Mouse (Mus musculus) liver, embryonic 12.5 days (tissue): ENCODE data around the gene Xpo5. TPM values are rescaled to one million over a fixed set of nuclear protein-coding genes. Genes with fewer than 3 reads are reported as not detected.

Experiments
- ATAC-seq: fragments of 200-750 bp; cut with Nextera tagmentation; 2 replicates; pipeline ENCODE4 v1.8.0; 2017; ENCODE audit warnings: moderate number of reproducible peaks, mild to moderate bottlenecking, moderate library complexity
- H3K27ac ChIP-seq: fragments of 300-500 bp; sonication (generic); 2 replicates; pipeline ENCODE4 v1.5.1; 2016; ENCODE audit warnings: mild to moderate bottlenecking
- H3K27me3 ChIP-seq: fragments of 300-500 bp; sonication (generic); replicated peaks from 2 replicates; pipeline ENCODE4 v1.6.1; 2016; ENCODE audit warnings: mild to moderate bottlenecking, moderate library complexity
- H3K36me3 ChIP-seq: fragments of 300-500 bp; sonication (generic); 2 replicates; pipeline ENCODE4 v1.6.1; 2016; ENCODE audit warnings: mild to moderate bottlenecking, moderate library complexity
- H3K4me1 ChIP-seq: fragments of 300-500 bp; sonication (generic); 2 replicates; pipeline ENCODE4 v1.6.1; 2016
- H3K4me2 ChIP-seq: fragments of 300-500 bp; sonication (generic); 2 replicates; pipeline ENCODE4 v1.6.1; 2016; ENCODE audit warnings: mild to moderate bottlenecking, moderate library complexity
- H3K4me3 ChIP-seq: fragments of 300-500 bp; sonication (generic); 2 replicates; pipeline ENCODE4 v1.5.1; 2016; ENCODE audit warnings: mild to moderate bottlenecking, moderate library complexity
- H3K9ac ChIP-seq: fragments of 300-500 bp; sonication (generic); 2 replicates; pipeline ENCODE4 v1.6.1; 2016; ENCODE audit warnings: mild to moderate bottlenecking, moderate library complexity
- H3K9me3 ChIP-seq: fragments of 300-500 bp; sonication (generic); replicated peaks from 2 replicates; pipeline ENCODE4 v1.6.1; 2016; ENCODE audit warnings: mild to moderate bottlenecking, moderate library complexity
- WGBS: fragments of 180-500 bp; shearing (Covaris S2); methylation state at CpG from one replicate; pipeline ENCODE4 v1.1.7; 2016; ENCODE audit not compliant: insufficient replicate concordance; 5-methylcytosine and 5-hydroxymethylcytosine counted together
- polyA plus RNA-seq: library from polyadenylated mRNA; unstranded; fragments of >200 nt; fragmentation: Nextera tagmentation; extraction: Ambion mirVana; gene quantifications from 2 replicates; pipeline ENCODE4 v1.2.1, GENCODE M21; 2016

Xpo5 gene
- polyA plus RNA-seq, 1 experiment from 2014 or later, result 34.9 TPM

DNA sequence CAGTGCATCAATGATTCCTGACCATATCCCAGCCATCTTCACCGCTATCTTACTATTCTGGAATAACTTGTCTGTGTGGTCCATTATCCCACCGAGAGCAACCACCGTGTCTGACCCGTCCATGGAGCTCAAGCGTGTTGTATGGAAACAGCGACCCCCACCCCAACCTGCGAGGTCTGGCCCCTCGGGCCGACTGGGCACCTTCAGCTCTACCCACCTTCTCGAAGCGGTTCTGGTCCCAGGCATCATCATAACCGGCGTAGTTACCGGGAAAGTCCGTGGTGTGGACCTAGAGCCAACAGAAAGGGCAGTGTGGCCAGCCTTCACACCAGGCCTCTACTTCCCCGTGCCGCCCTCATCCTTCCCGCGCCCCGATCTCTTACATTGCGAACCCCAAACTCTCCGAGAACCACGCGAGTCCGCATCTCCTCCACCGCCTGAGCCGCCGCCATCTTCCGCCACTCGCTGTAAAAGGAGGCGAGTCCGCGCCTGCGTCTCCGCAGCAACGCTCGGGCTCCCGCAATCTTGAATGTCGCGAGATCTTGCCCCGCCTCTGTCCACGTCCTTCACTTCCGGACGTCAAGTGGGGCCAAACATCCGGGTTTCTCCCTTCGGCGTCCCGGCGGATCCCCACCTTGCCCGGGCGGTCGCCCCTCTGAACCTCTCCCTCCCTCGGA, 45.1 kb downstream of the Xpo5 start, which contains the start of the genes Polr1c and Yipf3:
Gene Polr1c (minus strand): TSS at position 543 of the 677 bp plus-strand sequence.
Gene Yipf3 (plus strand): TSS at position 569 of the 677 bp plus-strand sequence.
- Histone ChIP-seq H3K9me3 (no peaks in the 10 kb centered on the region), H3K4me2 (peak within 1 kb of the TSS; percentile 89), H3K4me3 (peak within 1 kb of the TSS; percentile 98), H3K4me1 (peaks cover 31% of the 10 kb centered on the region), H3K27ac (peak within 1 kb of the TSS; percentile 80), H3K36me3 (peaks cover 74% of the 10 kb centered on the region), H3K27me3 (no peaks in the 10 kb centered on the region), H3K9ac (peak within 1 kb of the TSS; percentile 94)
- peak; percentile 88 for ATAC-seq
- WGBS, result under 1% methylated on average over 53 of the region's 53 CpGs

- Histone ChIP-seq H3K4me3 (peak overlapping the region; percentile 98), H3K4me1 (peaks cover 36% of the 10 kb centered on the region), H3K4me2 (peak overlapping the region; percentile 89), H3K27me3 (no peaks in the 10 kb centered on the region), H3K9me3 (no peaks in the 10 kb centered on the region), H3K9ac (peak overlapping the region; percentile 94), H3K27ac (peak overlapping the region; percentile 80), H3K36me3 (peaks cover 69% of the 10 kb centered on the region)
- ATAC-seq, result peak; percentile 60
- WGBS, result under 1% methylated on average over 37 of the region's 37 CpGs
These were observed 45.6 kb downstream of the Xpo5 start for GRCm38 (mm10) chr17:46248189-46248522.

- H3K27ac ChIP-seq, result no peak overlapping the region
- H3K36me3 ChIP-seq, result peaks cover 39% of the 10 kb centered on the region
- 74% methylated on average over 7 of the region's 7 CpGs for WGBS
- H3K4me1 ChIP-seq, result peaks cover 49% of the 10 kb centered on the region
- no peak overlapping the region for H3K9ac ChIP-seq
- ATAC-seq, result no peak
- no peaks in the 10 kb centered on the region for H3K9me3 ChIP-seq
- peaks cover 29% of the 10 kb centered on the region for H3K27me3 ChIP-seq
- H3K4me3 ChIP-seq, result no peak overlapping the region
- H3K4me2 ChIP-seq, result no peak overlapping the region
These were observed 48.6 kb downstream of the Xpo5 start for GRCm38 (mm10) chr17:46251174-46251573.

GRCm38 (mm10) chr17:46252571-46253451, 50.2 kb downstream of the Xpo5 start:
- H3K4me3 ChIP-seq, result peak overlapping the region; percentile 68
- 34% methylated on average over 14 of the region's 14 CpGs for WGBS
- peaks cover 39% of the 10 kb centered on the region for H3K4me1 ChIP-seq
- peaks cover 38% of the 10 kb centered on the region for H3K27me3 ChIP-seq
- H3K9ac ChIP-seq, result peak overlapping the region; percentile 60
- H3K36me3 ChIP-seq, result peaks cover 44% of the 10 kb centered on the region
- ATAC-seq, result no peak
- H3K4me2 ChIP-seq, result peak overlapping the region; percentile 99
- H3K9me3 ChIP-seq, result no peaks in the 10 kb centered on the region
- no peak overlapping the region for H3K27ac ChIP-seq

DNA sequence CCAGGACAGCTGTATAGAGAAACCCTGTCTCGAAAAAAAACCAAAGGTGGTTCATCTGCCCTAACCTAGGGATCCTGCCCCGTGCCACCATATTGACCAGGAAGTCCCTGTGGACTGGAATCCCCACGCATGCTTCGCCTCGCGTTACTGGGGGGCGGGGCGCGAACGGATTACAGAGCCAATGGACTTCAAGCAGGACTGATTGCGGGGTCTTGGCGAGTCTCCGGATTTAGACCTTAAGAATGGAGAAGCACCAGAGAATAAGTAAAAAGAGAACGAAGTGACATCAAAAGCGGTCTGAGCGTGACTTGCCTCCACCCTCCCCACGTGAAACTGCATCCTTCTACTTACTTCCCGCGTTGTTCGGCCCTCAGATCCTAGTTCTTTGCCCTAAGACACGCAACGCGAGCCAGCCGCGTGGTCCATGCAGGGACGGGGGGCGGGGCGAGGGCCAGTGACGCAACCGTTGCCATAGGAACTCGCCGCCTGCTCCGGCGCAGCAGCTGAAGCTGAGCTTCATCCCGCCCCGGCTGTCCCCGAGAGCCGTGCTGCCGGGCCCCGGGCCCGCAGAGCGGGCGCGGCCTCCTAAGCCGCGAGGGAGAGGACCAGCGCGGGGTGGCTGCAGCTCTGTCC, 51.0 kb downstream of the Xpo5 start, which contains the start of gene Lrrc73:
Gene Lrrc73 (plus strand): TSS at position 80 of the 633 bp plus-strand sequence.
- no peaks in the 10 kb centered on the region for H3K9me3 ChIP-seq
- H3K9ac ChIP-seq, result peak within 1 kb of the TSS; percentile 60
- H3K4me2 ChIP-seq, result peak within 1 kb of the TSS; percentile 99
- WGBS, result 2% methylated on average over 46 of the region's 48 CpGs
- peaks cover 51% of the 10 kb centered on the region for H3K36me3 ChIP-seq
- peaks cover 38% of the 10 kb centered on the region for H3K27me3 ChIP-seq
- H3K4me3 ChIP-seq, result peak within 1 kb of the TSS; percentile 68
- H3K4me1 ChIP-seq, result peaks cover 36% of the 10 kb centered on the region
- peak; percentile 63 for ATAC-seq
- H3K27ac ChIP-seq, result no peak within 1 kb of the TSS

DNA sequence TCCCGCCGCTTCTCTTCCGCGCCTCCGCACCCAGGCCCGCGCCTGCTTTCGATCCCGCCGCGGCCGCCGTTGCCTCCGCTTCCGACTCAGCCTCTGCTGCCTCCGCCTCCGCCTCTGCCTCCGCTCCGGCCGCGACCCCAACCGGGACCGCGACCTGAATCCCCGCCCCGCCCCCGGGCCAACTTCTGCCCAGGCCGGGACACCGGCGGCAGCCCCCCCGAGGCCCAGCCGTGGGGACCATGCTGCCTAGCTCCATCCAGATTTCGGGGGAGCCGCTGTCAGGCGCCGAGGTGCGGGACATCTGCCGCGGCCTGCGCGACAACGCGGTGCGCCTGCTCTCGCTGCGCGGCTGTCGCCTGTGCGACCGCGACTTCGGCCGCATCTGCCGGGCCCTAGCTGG, 51.5 kb downstream of the Xpo5 start:
- Histone ChIP-seq H3K27ac (no peak overlapping the region), H3K9me3 (no peaks in the 10 kb centered on the region), H3K9ac (peak overlapping the region; percentile 60), H3K4me2 (peak overlapping the region; percentile 99), H3K4me3 (peak overlapping the region; percentile 68), H3K4me1 (peaks cover 30% of the 10 kb centered on the region), H3K27me3 (peaks cover 38% of the 10 kb centered on the region), H3K36me3 (peaks cover 53% of the 10 kb centered on the region)
- ATAC-seq, result 0 out of 2 replicates have a peak, but pooled peaks have one; percentile 4
- WGBS, result 2% methylated on average over 43 of the region's 54 CpGs

DNA sequence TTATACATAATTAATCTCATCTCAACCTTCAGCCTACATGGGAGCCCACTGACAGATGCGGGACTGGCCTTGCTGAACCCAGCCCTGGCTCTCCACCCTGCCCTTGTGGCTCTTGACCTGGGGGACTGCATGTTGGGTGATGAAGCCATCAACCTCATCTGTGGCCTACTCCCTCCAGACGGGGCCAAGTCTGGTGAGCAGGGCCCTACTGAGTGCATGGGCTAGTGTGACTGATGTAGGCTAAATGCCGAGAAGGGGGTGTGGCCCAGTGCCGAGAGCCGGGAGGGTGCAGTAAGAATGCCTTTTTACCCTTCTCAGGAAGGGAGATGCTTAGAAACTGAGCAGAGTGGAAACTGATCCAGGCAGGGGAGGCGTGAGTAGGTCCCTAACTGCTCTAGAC, 52.6 kb downstream of the Xpo5 start:
- peaks cover 53% of the 10 kb centered on the region for H3K36me3 ChIP-seq
- ATAC-seq, result no peak

GRCm38 (mm10) chr17:46258279-46259053, 55.9 kb downstream of the Xpo5 start:
- Histone ChIP-seq H3K9ac (no peak overlapping the region), H3K36me3 (peaks cover 63% of the 10 kb centered on the region), H3K27me3 (peaks cover 36% of the 10 kb centered on the region), H3K9me3 (no peaks in the 10 kb centered on the region), H3K4me3 (no peak overlapping the region), H3K27ac (no peak overlapping the region), H3K4me2 (no peak overlapping the region), H3K4me1 (peaks cover 13% of the 10 kb centered on the region)
- 79% methylated on average over 30 of the region's 30 CpGs for WGBS
- ATAC-seq, result no peak

More for the DNA sequence above, 52.6 kb downstream of the Xpo5 start:
- 27% methylated on average over 6 of the region's 6 CpGs for WGBS
- no peak overlapping the region for H3K27ac ChIP-seq
- no peaks in the 10 kb centered on the region for H3K9me3 ChIP-seq
- no peak overlapping the region for H3K9ac ChIP-seq
- peaks cover 22% of the 10 kb centered on the region for H3K4me1 ChIP-seq
- no peak overlapping the region for H3K4me3 ChIP-seq
- H3K4me2 ChIP-seq, result no peak overlapping the region
- H3K27me3 ChIP-seq, result peaks cover 38% of the 10 kb centered on the region

DNA sequence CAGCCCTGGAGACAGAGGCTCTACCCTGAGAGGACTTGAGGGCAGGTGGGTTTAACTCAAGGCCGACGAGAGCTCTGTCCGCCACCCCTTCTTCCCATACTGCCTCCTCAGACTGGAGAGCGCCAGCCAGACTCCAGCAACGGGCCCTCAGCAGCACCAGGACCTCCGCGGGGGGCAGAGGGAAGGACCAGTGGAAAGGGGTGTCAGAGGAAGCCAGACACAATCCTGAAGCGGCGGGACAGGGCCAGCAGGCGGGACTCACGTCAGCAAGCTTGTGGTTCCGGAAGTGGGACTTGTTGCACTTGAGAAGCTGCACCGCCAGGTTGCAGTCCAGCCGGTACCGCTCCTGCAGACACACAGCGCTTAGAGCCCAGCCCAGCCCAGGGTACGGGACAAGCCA, 57.1 kb downstream of the Xpo5 start:
- Histone ChIP-seq H3K4me1 (peaks cover under 1% of the 10 kb centered on the region; the same call in 1 of the 2 replicates), H3K9ac (no peak overlapping the region), H3K27me3 (peaks cover 24% of the 10 kb centered on the region), H3K4me2 (no peak overlapping the region), H3K36me3 (peaks cover 75% of the 10 kb centered on the region), H3K9me3 (no peaks in the 10 kb centered on the region), H3K4me3 (no peak overlapping the region), H3K27ac (no peak overlapping the region)
- 85% methylated on average over 17 of the region's 17 CpGs for WGBS
- no peak for ATAC-seq

GRCm38 (mm10) chr17:46262201-46262694, 59.7 kb downstream of the Xpo5 start:
- Histone ChIP-seq H3K9me3 (no peaks in the 10 kb centered on the region), H3K27ac (no peak overlapping the region), H3K4me2 (no peak overlapping the region), H3K4me1 (0 out of 2 replicates have a peak, but pooled peaks cover 5% of the 10 kb centered on the region), H3K36me3 (peaks cover 98% of the 10 kb centered on the region), H3K9ac (no peak overlapping the region), H3K27me3 (no peaks in the 10 kb centered on the region), H3K4me3 (no peak overlapping the region)
- 91% methylated on average over 5 of the region's 5 CpGs for WGBS
- no peak for ATAC-seq

- H3K4me3 ChIP-seq, result no peak overlapping the region
- ATAC-seq, result 0 out of 2 replicates have a peak, but pooled peaks have one; percentile 14
- no peak overlapping the region for H3K27ac ChIP-seq
- H3K4me2 ChIP-seq, result no peak overlapping the region
- H3K9ac ChIP-seq, result no peak overlapping the region
- no peaks in the 10 kb centered on the region for H3K27me3 ChIP-seq
- H3K9me3 ChIP-seq, result no peaks in the 10 kb centered on the region
- H3K36me3 ChIP-seq, result peaks cover 94% of the 10 kb centered on the region
- WGBS, result 85% methylated on average over 12 of the region's 12 CpGs
- 0 out of 2 replicates have a peak, but pooled peaks cover 5% of the 10 kb centered on the region for H3K4me1 ChIP-seq
These were observed 62.9 kb downstream of the Xpo5 start for GRCm38 (mm10) chr17:46265502-46265901.
